Mouse (Mus musculus): Measurements from ENCODE around the gene Plod3.

DNA sequence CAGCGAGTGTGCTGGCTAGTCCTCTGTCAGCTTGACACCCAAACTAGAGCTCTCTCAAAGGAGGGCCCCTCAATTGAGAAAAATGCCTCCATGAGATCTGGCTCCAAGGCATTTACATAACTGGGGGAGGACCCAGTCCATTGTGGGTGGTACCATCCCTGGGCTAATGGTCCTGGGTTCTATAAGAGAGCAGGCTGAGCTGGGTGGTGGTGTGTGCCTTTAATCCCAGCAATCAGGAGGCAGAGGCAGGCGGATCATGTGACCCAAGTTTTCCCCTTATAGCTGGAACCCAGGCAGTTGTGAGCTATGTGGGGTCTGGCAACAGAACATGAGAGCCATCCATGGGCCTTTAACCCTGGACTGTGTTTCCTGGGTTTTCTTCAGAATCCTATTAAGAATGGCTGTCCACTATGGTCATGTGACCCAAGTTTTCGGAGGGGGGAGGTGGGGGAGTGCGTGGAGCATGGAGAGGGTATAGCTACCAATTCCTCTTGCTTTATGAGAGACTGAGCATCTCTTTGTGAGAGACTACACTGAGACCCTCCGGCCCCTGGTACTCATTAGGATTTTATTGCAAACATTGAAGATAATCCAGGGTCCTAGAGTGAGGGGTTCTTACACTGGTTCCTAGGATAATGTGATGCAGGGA, 25.4 kb upstream of the Plod3 start:
- TF ChIP-seq CTCF (conservative IDR thresholded peaks at IDR 0.05; ENCODE audit: insufficient read depth, insufficient read length, low read depth, low read length) (no peak), POLR2A (IDR thresholded peaks at IDR 0.05; ENCODE audit: low read depth, low read length) (no peak)

Data from kidney, adult 2 months (tissue).